Comparison of ENCODE assay signal across 13 mouse cellular contexts in the genomic region with DNA sequence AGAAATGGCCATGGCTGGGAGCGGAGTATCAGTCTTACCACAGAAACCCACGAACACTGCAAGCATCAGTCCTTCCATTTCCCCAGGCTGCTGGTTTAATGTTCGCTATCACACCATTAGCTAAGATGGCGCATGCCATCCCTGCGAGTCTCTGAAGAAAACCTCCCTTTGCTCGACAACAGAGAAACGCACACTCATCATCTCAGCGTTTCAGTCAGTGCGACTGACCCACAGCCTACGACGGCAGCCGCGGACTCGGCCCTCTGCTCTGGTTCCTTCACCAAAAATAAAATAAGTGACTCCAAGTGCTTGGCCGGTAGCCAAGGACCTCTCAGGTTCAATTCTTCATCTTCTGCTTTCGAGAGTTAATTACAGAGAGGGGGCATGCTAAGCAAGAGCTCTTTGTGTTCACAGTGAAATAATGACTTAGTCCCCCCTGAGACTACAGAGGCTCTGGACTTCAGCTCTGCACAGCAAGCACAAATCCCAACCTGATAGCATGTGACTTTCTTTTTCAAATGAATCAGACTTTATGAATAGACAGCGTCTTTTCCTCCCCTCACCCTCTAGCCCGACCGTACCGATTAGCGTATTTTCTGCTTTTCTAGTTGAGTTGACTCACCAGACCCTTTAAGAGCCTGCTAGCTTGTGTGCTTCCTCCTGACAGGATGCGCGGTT. TPM values are rescaled to one million over a fixed set of nuclear protein-coding genes. Genes with fewer than 3 reads are reported as not detected.
DNase-seq lines count a peak whose midpoint lies in the region; ATAC-seq and TF ChIP-seq lines count a peak whose summit lies in the region.
"Had no signal": no experiment of that assay in that cellular context is flagged by ENCODE, and none has a peak within 500 bp of the region (broad histone marks: within the 10 kb centered on the region; RNA-seq: fewer than 3 reads in every experiment).

No protein-coding gene starts in this region.

- no peaks in the 10 kb centered on the region for H3K36me3 ChIP-seq in forebrain, embryonic 14.5 days (ENCODE audit: control insufficient read depth, insufficient read depth, low read length)
- H3K36me3 ChIP-seq in midbrain, embryonic 15.5 days (replicated peaks), result no peaks in the 10 kb centered on the region

- no peaks in the 10 kb centered on the region; the same call in 1 of the 2 replicates for H3K9me3 ChIP-seq in forebrain, embryonic 14.5 days (replicated peaks; ENCODE audit: control insufficient read depth, low read length)
- H3K9me3 ChIP-seq in midbrain, embryonic 15.5 days, result no peaks in the 10 kb centered on the region

- DNase-seq in left cerebral cortex, postnatal 4 days, result peak; percentile 14
- no peak for DNase-seq in left cerebral cortex, postnatal 25 days (ENCODE audit: low spot score in 2 of 2)
- DNase-seq in forebrain, embryonic 14.5 days (ENCODE audit: low spot score), result peak; percentile 71
- DNase-seq in adrenal gland, postnatal 25 days, result no peak
- no peak for DNase-seq in testis, postnatal 10 days (ENCODE audit: low spot score)
- DNase-seq: adrenal gland, postnatal 10 days; cerebellum, postnatal 14 days; gastrocnemius, adult 2 months; right cerebral cortex, postnatal 14 days had no signal

- WGBS in forebrain, embryonic 14.5 days, result 31% methylated on average over 23 of the region's 23 CpGs
- WGBS in midbrain, embryonic 15.5 days, result 42% methylated on average over 23 of the region's 23 CpGs

- H3K4me3 ChIP-seq in bone marrow macrophage, adult 2 months (ENCODE audit: insufficient read depth, low read length), result no peak overlapping the region
- no peak overlapping the region for H3K4me3 ChIP-seq in forebrain, embryonic 14.5 days (ENCODE audit: low read depth, low read length)
- no peak overlapping the region for H3K4me3 ChIP-seq in midbrain, embryonic 15.5 days
- H3K4me3 ChIP-seq: gastrocnemius, adult 2 months had no signal

- TF ChIP-seq POLR2A in bone marrow macrophage, adult 2 months (IDR thresholded peaks at IDR 0.05; ENCODE audit: borderline replicate concordance, low read depth, low read length), result no peak

- peak overlapping the region; percentile 34 for H3K4me2 ChIP-seq in forebrain, embryonic 14.5 days (ENCODE audit: low read length)
- H3K4me2 ChIP-seq in midbrain, embryonic 15.5 days, result peak overlapping the region; percentile 14

- intact Hi-C loops in left cerebral cortex, postnatal 4 days (cut with DNase I), result no loop called here
- intact Hi-C loops in left cerebral cortex, postnatal 25 days (cut with DNase I), result loop anchor here (10.0 kb wide), 1 partner anchor 151 kb away; no protein-coding TSS in a partner anchor

- no peaks in the 10 kb centered on the region for H3K27me3 ChIP-seq in forebrain, embryonic 14.5 days (replicated peaks; ENCODE audit: control insufficient read depth, insufficient read depth, low read length)
- H3K27me3 ChIP-seq in midbrain, embryonic 15.5 days (replicated peaks), result no peaks in the 10 kb centered on the region

- peaks cover 4% of the 10 kb centered on the region; the same call in 1 of the 2 replicates for H3K4me1 ChIP-seq in bone marrow macrophage, adult 2 months (ENCODE audit: control insufficient read depth, insufficient read depth, low read length)
- no peaks in the 10 kb centered on the region for H3K4me1 ChIP-seq in forebrain, embryonic 14.5 days (ENCODE audit: control insufficient read depth, insufficient read depth, low read length)
- 0 out of 2 replicates have a peak, but pooled peaks cover 4% of the 10 kb centered on the region for H3K4me1 ChIP-seq in midbrain, embryonic 15.5 days

- no peak for TF ChIP-seq CTCF in bone marrow macrophage, adult 2 months (IDR thresholded peaks at IDR 0.05; ENCODE audit: low read depth, low read length)

- H3K27ac ChIP-seq in bone marrow macrophage, adult 2 months (ENCODE audit: insufficient read depth, low read depth, low read length), result peak overlapping the region; percentile 38
- peak overlapping the region; percentile 39; the same call in 1 of the 2 replicates for H3K27ac ChIP-seq in forebrain, embryonic 14.5 days (ENCODE audit: low read depth, low read length)
- H3K27ac ChIP-seq in midbrain, embryonic 15.5 days, result peak overlapping the region; percentile 68
- H3K27ac ChIP-seq: gastrocnemius, adult 2 months had no signal

- ATAC-seq in forebrain, embryonic 14.5 days, result peak; percentile 71; the same call in 1 of the 2 replicates
- ATAC-seq in midbrain, embryonic 15.5 days (replicated peaks), result peak; percentile 70
- no peak for ATAC-seq in inflammation-experienced regulatory T-cells, adult 6 months
- ATAC-seq: intestine, embryonic 16.5 days had no signal

- H3K9ac ChIP-seq in forebrain, embryonic 14.5 days (ENCODE audit: low read length), result no peak overlapping the region; the same call in 1 of the 2 replicates
- no peak overlapping the region for H3K9ac ChIP-seq in midbrain, embryonic 15.5 days

RNA-seq across cellular contexts. Expression of a gene that starts 1.4 kb away (rescaled TPM):
- under 1 TPM; 0.83 to 0.96 TPM for total RNA-seq in left cerebral cortex, postnatal 4 days (2021)
- 1 to 10 TPM; 1.5 to 2.5 TPM for total RNA-seq in left cerebral cortex, postnatal 25 days (2021)
- 86.7 and 89.0 TPM in 2 replicates for polyA plus RNA-seq in bone marrow macrophage, adult 2 months (2012; ENCODE audit: insufficient read depth, insufficient read length, missing spikeins)
- polyA plus RNA-seq in forebrain, embryonic 14.5 days (2014; fragmentation: Nextera tagmentation; extraction: Ambion mirVana), result 2.2 and 2.7 TPM in 2 replicates
- 3.3 and 3.5 TPM in 2 replicates for polyA plus RNA-seq in midbrain, embryonic 15.5 days (2015; fragmentation: Nextera tagmentation; extraction: Ambion mirVana)
- 1 to 10 TPM in 2 of 3 experiments, under 1 TPM in 1; 0.71 to 8.2 (median 1.2) TPM for polyA plus RNA-seq in inflammation-experienced regulatory T-cells, adult 6 months (2017; shearing (Covaris generic))
- 115 and 116 TPM in 2 replicates for total RNA-seq in adrenal gland, postnatal 25 days (2021)

Comparison
In these comparisons a context has a peak if more than half of its experiments do, and no peak if none do; other contexts are left out.
1. DNase-seq: peak in left cerebral cortex, postnatal 4 days (single experiment) and forebrain, embryonic 14.5 days (single experiment); none in left cerebral cortex, postnatal 25 days (0 of 2), adrenal gland, postnatal 25 days (single experiment) and testis, postnatal 10 days (single experiment).
2. Peak in every context shown above with its lines, with median percentiles within 50 percentile points of each other: H3K27ac ChIP-seq.